Mouse (Mus musculus): ENCODE data around the gene F13b. TPM values are rescaled to one million over a fixed set of nuclear protein-coding genes. Genes with fewer than 3 reads are reported as not detected.

Gene F13b
- polyA plus RNA-seq, 1 experiment from 2014 or later = 1.5 TPM

- ATAC-seq (replicated peaks; ENCODE audit: low FRiP score) (no peak), DNase-seq (ENCODE audit: low spot score) (no peak)
- Histone ChIP-seq H3K27ac (ENCODE audit: low read depth, low read length) (no peak overlapping the region), H3K4me1 (replicated peaks; ENCODE audit: control insufficient read depth, insufficient read depth, low read length) (no peaks in the 10 kb centered on the region), H3K4me2 (no peak overlapping the region), H3K9ac (ENCODE audit: low read depth, low read length) (no peak overlapping the region), H3K4me3 (ENCODE audit: low read depth, low read length) (no peak overlapping the region), H3K27me3 (replicated peaks; ENCODE audit: control insufficient read depth, insufficient read depth, low read length) (no peaks in the 10 kb centered on the region), H3K9me3 (ENCODE audit: control insufficient read depth, low read length) (no peaks in the 10 kb centered on the region), H3K36me3 (ENCODE audit: control insufficient read depth, insufficient read depth, low read length) (peaks cover 17% of the 10 kb centered on the region)
- 86% methylated on average over 3 of the region's 3 CpGs for WGBS
These were observed 6.9 kb upstream of the F13b start for GRCm38 (mm10) chr1:139494630-139495029.

- no peak for DNase-seq (ENCODE audit: low spot score)
- ATAC-seq (replicated peaks; ENCODE audit: low FRiP score) = no peak
- H3K27me3 ChIP-seq (replicated peaks; ENCODE audit: control insufficient read depth, insufficient read depth, low read length) = no peaks in the 10 kb centered on the region
- no peaks in the 10 kb centered on the region for H3K4me1 ChIP-seq (replicated peaks; ENCODE audit: control insufficient read depth, insufficient read depth, low read length)
- H3K9ac ChIP-seq (ENCODE audit: low read depth, low read length) = no peak overlapping the region
- no peaks in the 10 kb centered on the region for H3K9me3 ChIP-seq (ENCODE audit: control insufficient read depth, low read length)
- peaks cover 12% of the 10 kb centered on the region for H3K36me3 ChIP-seq (ENCODE audit: control insufficient read depth, insufficient read depth, low read length)
- H3K4me3 ChIP-seq (ENCODE audit: low read depth, low read length) = no peak overlapping the region
- no peak overlapping the region for H3K27ac ChIP-seq (ENCODE audit: low read depth, low read length)
- 88% methylated on average over 2 of the region's 2 CpGs for WGBS
- no peak overlapping the region for H3K4me2 ChIP-seq
These were observed 6.1 kb upstream of the F13b start for GRCm38 (mm10) chr1:139495408-139495807.

DNA sequence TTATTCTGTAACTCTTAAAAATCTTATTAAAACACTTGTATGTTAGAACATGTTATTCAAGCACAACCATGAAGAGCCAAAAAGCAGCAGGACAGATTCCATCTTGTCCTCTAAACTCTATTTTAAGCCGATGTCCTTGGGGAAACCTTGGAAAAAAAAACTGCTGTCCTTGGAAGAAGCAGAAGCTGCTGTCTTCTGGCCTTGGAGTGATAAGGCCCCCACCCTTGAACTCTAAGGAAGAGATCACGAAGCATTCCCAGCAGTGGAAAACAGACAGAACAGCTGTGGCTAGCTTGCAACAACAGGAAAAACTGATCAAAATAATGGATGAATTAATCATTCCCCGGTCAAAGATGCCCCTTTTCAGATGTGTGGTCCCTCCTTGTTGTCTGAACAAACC lies 5.3 kb upstream of the F13b start:
- H3K36me3 ChIP-seq (ENCODE audit: control insufficient read depth, insufficient read depth, low read length) = peaks cover 11% of the 10 kb centered on the region
- DNase-seq (ENCODE audit: low spot score) (no peak), ATAC-seq (replicated peaks; ENCODE audit: low FRiP score) (no peak)
- H3K9ac ChIP-seq (ENCODE audit: low read depth, low read length) = no peak overlapping the region
- no peaks in the 10 kb centered on the region for H3K27me3 ChIP-seq (replicated peaks; ENCODE audit: control insufficient read depth, insufficient read depth, low read length)
- H3K9me3 ChIP-seq (ENCODE audit: control insufficient read depth, low read length) = no peaks in the 10 kb centered on the region
- no peak overlapping the region for H3K4me2 ChIP-seq
- H3K4me1 ChIP-seq (replicated peaks; ENCODE audit: control insufficient read depth, insufficient read depth, low read length) = no peaks in the 10 kb centered on the region
- H3K27ac ChIP-seq (ENCODE audit: low read depth, low read length) = no peak overlapping the region
- H3K4me3 ChIP-seq (ENCODE audit: low read depth, low read length) = no peak overlapping the region
- WGBS = 78% methylated on average over 3 of the region's 3 CpGs

GRCm38 (mm10) chr1:139499751-139500150 lies 1.8 kb upstream of the F13b start:
- no peaks in the 10 kb centered on the region for H3K27me3 ChIP-seq (replicated peaks; ENCODE audit: control insufficient read depth, insufficient read depth, low read length)
- H3K4me3 ChIP-seq (ENCODE audit: low read depth, low read length) = no peak overlapping the region
- no peak overlapping the region for H3K4me2 ChIP-seq
- no peak overlapping the region for H3K27ac ChIP-seq (ENCODE audit: low read depth, low read length)
- H3K9me3 ChIP-seq (ENCODE audit: control insufficient read depth, low read length) = no peaks in the 10 kb centered on the region
- DNase-seq (ENCODE audit: low spot score) (no peak), ATAC-seq (replicated peaks; ENCODE audit: low FRiP score) (no peak)
- H3K36me3 ChIP-seq (ENCODE audit: control insufficient read depth, insufficient read depth, low read length) = no peaks in the 10 kb centered on the region; the same call in 1 of the 2 replicates
- H3K4me1 ChIP-seq (replicated peaks; ENCODE audit: control insufficient read depth, insufficient read depth, low read length) = no peaks in the 10 kb centered on the region
- no peak overlapping the region for H3K9ac ChIP-seq (ENCODE audit: low read depth, low read length)

DNA sequence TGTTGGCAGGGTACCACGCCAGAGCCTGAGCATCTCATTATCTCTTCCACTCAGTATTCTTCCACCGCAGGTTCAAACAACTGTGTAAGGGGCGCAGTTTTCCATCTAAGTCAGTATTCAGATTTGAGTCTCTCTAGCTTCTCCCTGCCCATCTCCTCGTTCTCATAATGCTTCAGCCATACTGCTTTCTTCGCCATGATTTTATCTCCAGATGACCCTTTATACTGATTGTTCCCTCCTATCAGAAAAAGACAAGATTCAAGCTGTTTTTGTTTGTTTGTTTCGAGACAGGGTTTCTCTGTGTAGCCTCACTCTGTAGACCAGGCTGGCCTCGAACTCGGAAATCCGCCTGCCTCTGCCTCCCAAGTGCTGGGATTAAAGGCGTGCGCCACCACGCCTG lies 13.1 kb downstream of the F13b start:
- no peak overlapping the region for H3K4me3 ChIP-seq (ENCODE audit: low read depth, low read length)
- no peaks in the 10 kb centered on the region for H3K9me3 ChIP-seq (ENCODE audit: control insufficient read depth, low read length)
- WGBS = 84% methylated on average over 12 of the region's 12 CpGs
- ATAC-seq (replicated peaks; ENCODE audit: low FRiP score) (no peak), DNase-seq (ENCODE audit: low spot score) (no peak)
- H3K4me1 ChIP-seq (replicated peaks; ENCODE audit: control insufficient read depth, insufficient read depth, low read length) = no peaks in the 10 kb centered on the region
- H3K4me2 ChIP-seq = no peak overlapping the region
- H3K9ac ChIP-seq (ENCODE audit: low read depth, low read length) = no peak overlapping the region
- no peak overlapping the region for H3K27ac ChIP-seq (ENCODE audit: low read depth, low read length)
- H3K27me3 ChIP-seq (replicated peaks; ENCODE audit: control insufficient read depth, insufficient read depth, low read length) = no peaks in the 10 kb centered on the region
- no peaks in the 10 kb centered on the region for H3K36me3 ChIP-seq (ENCODE audit: control insufficient read depth, insufficient read depth, low read length)

DNA sequence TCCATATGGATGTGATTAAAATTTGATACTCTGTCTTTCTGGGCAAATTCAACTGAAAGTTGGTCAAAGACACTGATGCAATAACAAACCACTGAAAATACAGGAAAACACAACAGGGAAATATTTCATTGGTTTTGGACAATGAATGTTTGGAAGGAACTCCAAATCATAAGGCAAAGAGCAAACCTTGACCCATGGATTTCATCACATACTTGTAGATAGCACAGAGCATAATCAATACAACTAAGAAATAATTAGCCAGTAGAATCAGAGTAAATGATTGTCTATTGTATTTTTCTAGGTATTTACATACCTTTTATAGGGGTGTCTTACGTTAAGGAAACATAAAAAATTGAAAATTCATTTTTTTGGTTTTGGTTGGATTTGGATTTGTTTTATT lies 47.0 kb downstream of the F13b start:
- ATAC-seq (replicated peaks; ENCODE audit: low FRiP score) = no peak

DNA sequence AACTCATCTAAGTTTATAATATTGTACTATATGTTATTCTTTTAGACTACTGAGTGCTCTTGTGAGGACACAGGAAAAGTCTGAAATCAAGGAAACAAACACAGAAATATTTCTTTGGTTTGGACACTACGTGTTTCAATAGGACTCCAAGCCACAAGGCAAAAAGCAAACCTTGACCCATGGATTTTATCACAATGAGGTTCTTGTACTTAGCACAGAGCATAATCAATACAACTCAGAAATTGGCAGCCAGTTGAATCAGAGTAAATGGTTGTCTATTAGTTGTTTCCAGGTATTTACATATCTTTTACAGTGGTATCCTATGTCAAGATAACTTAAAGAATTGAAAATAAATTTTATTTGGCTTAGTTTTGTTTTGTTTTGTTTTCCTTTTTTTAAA lies 49.8 kb downstream of the F13b start:
- Histone ChIP-seq H3K27me3 (replicated peaks; ENCODE audit: control insufficient read depth, insufficient read depth, low read length) (no peaks in the 10 kb centered on the region), H3K36me3 (ENCODE audit: control insufficient read depth, insufficient read depth, low read length) (no peaks in the 10 kb centered on the region), H3K9ac (ENCODE audit: low read depth, low read length) (no peak overlapping the region), H3K4me3 (ENCODE audit: low read depth, low read length) (no peak overlapping the region), H3K27ac (ENCODE audit: low read depth, low read length) (no peak overlapping the region), H3K4me2 (no peak overlapping the region), H3K4me1 (replicated peaks; ENCODE audit: control insufficient read depth, insufficient read depth, low read length) (no peaks in the 10 kb centered on the region), H3K9me3 (ENCODE audit: control insufficient read depth, low read length) (no peaks in the 10 kb centered on the region)
- 66% methylated on average over 1 of the region's 1 CpGs for WGBS
- ATAC-seq (replicated peaks; ENCODE audit: low FRiP score) (no peak), DNase-seq (ENCODE audit: low spot score) (no peak)

More for the DNA sequence above, 47.0 kb downstream of the F13b start:
- DNase-seq (ENCODE audit: low spot score) = no peak
- H3K9me3 ChIP-seq (ENCODE audit: control insufficient read depth, low read length) = no peaks in the 10 kb centered on the region
- no peak overlapping the region for H3K27ac ChIP-seq (ENCODE audit: low read depth, low read length)
- no peaks in the 10 kb centered on the region for H3K36me3 ChIP-seq (ENCODE audit: control insufficient read depth, insufficient read depth, low read length)
- no peak overlapping the region for H3K4me3 ChIP-seq (ENCODE audit: low read depth, low read length)
- H3K4me2 ChIP-seq = no peak overlapping the region
- H3K9ac ChIP-seq (ENCODE audit: low read depth, low read length) = no peak overlapping the region
- no peaks in the 10 kb centered on the region for H3K4me1 ChIP-seq (replicated peaks; ENCODE audit: control insufficient read depth, insufficient read depth, low read length)
- no peaks in the 10 kb centered on the region for H3K27me3 ChIP-seq (replicated peaks; ENCODE audit: control insufficient read depth, insufficient read depth, low read length)
- WGBS = 71% methylated on average over 1 of the region's 1 CpGs

GRCm38 (mm10) chr1:139560024-139560423 lies 58.5 kb downstream of the F13b start, which contains the start of gene Cfhr1:
Cfhr1 (minus strand) TSS chr1:139560272.
- ATAC-seq (replicated peaks; ENCODE audit: low FRiP score) (no peak), DNase-seq (ENCODE audit: low spot score) (no peak)
- H3K9ac ChIP-seq (ENCODE audit: low read depth, low read length) = no peak within 1 kb of the TSS
- no peak within 1 kb of the TSS for H3K27ac ChIP-seq (ENCODE audit: low read depth, low read length)
- no peaks in the 10 kb centered on the region for H3K36me3 ChIP-seq (ENCODE audit: control insufficient read depth, insufficient read depth, low read length)
- no peak within 1 kb of the TSS for H3K4me2 ChIP-seq
- no peaks in the 10 kb centered on the region for H3K27me3 ChIP-seq (replicated peaks; ENCODE audit: control insufficient read depth, insufficient read depth, low read length)
- H3K9me3 ChIP-seq (ENCODE audit: control insufficient read depth, low read length) = no peaks in the 10 kb centered on the region
- WGBS = 60% methylated on average over 1 of the region's 1 CpGs
- no peaks in the 10 kb centered on the region for H3K4me1 ChIP-seq (replicated peaks; ENCODE audit: control insufficient read depth, insufficient read depth, low read length)
- H3K4me3 ChIP-seq (ENCODE audit: low read depth, low read length) = no peak within 1 kb of the TSS

Data from liver, embryonic 11.5 days (tissue).